Mouse (Mus musculus) kidney, postnatal 0 days (tissue): ENCODE results near the gene Llph. TPM values are rescaled to one million over a fixed set of nuclear protein-coding genes. Genes with fewer than 3 reads are reported as not detected.

Experiments
- ATAC-seq: fragments of 200-750 bp; cut with Nextera tagmentation; replicated peaks from 2 replicates; pipeline ENCODE4 v1.8.0; 2017; ENCODE audit warnings: low read depth, moderate number of reproducible peaks, moderate TSS enrichment, moderate library complexity; ENCODE audit not compliant: low FRiP score
- DNase-seq: peaks from one replicate; pipeline ENCODE4 v3.0.0-alpha.2; 2016; ENCODE audit warnings: low spot score
- H3K27ac ChIP-seq: fragments of 300-500 bp; sonication (generic); 2 replicates; pipeline ENCODE4 v1.5.1; 2014; ENCODE audit warnings: mild to moderate bottlenecking
- H3K27me3 ChIP-seq: fragments of 300-500 bp; sonication (generic); 2 replicates; pipeline ENCODE4 v1.6.1; 2014; ENCODE audit warnings: low read length, mixed read lengths; ENCODE audit not compliant: insufficient read depth
- H3K36me3 ChIP-seq: fragments of 300-500 bp; sonication (generic); 2 replicates; pipeline ENCODE4 v1.6.1; 2014; ENCODE audit warnings: low read length, mixed read lengths; ENCODE audit not compliant: insufficient read depth
- H3K4me1 ChIP-seq: fragments of 300-500 bp; sonication (generic); replicated peaks from 2 replicates; pipeline ENCODE4 v1.6.1; 2014; ENCODE audit warnings: antibody characterized with exemption, low read length, mixed read lengths; ENCODE audit not compliant: insufficient read depth
- H3K4me2 ChIP-seq: fragments of 300-500 bp; sonication (generic); 2 replicates; pipeline ENCODE4 v1.6.1; 2014; ENCODE audit warnings: mild to moderate bottlenecking, low read length, moderate library complexity, mixed read lengths
- H3K4me3 ChIP-seq: fragments of 300-500 bp; sonication (generic); replicated peaks from 2 replicates; pipeline ENCODE4 v1.5.1; 2014; ENCODE audit warnings: low read depth, low read length
- H3K9ac ChIP-seq: fragments of 300-500 bp; sonication (generic); 2 replicates; pipeline ENCODE4 v1.6.1; 2014; ENCODE audit warnings: low read depth, low read length
- H3K9me3 ChIP-seq: fragments of 300-500 bp; sonication (generic); replicated peaks from 2 replicates; pipeline ENCODE4 v1.6.1; 2016; ENCODE audit warnings: low read length, inconsistent platforms, mixed read lengths
- CTCF ChIP-seq: IDR thresholded peaks from 2 replicates; pipeline ENCODE4 v1.5.1; 2016; ENCODE audit warnings: antibody characterized with exemption, low read depth, mild to moderate bottlenecking, moderate library complexity
- WGBS: fragments of 180-500 bp; shearing (Covaris S2); extraction: QIAGEN DNeasy Blood & Tissue Kit; methylation state at CpG from one replicate; pipeline ENCODE4 v1.1.7; 2014; 5-methylcytosine and 5-hydroxymethylcytosine counted together
- polyA plus RNA-seq: library from polyadenylated mRNA; unstranded; fragments of >200 nt; fragmentation: Nextera tagmentation; extraction: Ambion mirVana; gene quantifications from 2 replicates; pipeline ENCODE4 v1.2.1, GENCODE M21; 2015

Llph gene
- 53.3 and 54.3 TPM in 2 replicates for polyA plus RNA-seq

- WGBS, result under 1% methylated on average over 57 of the region's 57 CpGs
- H3K9me3 ChIP-seq, result no peaks in the 10 kb centered on the region
- TF ChIP-seq CTCF, result no peak
- peaks cover 6% of the 10 kb centered on the region; the same call in 1 of the 2 replicates for H3K4me1 ChIP-seq
- peak within 1 kb of the TSS; percentile 68 for H3K27ac ChIP-seq
- ATAC-seq (peak; percentile 93), DNase-seq (peak; percentile 93)
- peak within 1 kb of the TSS; percentile 89 for H3K9ac ChIP-seq
- H3K27me3 ChIP-seq, result no peaks in the 10 kb centered on the region
- H3K36me3 ChIP-seq, result peaks cover 18% of the 10 kb centered on the region
- H3K4me3 ChIP-seq, result peak within 1 kb of the TSS; percentile 100
- H3K4me2 ChIP-seq, result peak within 1 kb of the TSS; percentile 64
These were observed at the start of gene Llph for GRCm38 (mm10) chr10:120226871-120227661. Gene Llph, plus strand, starts transcription at chr10:120227070.

GRCm38 (mm10) chr10:120182887-120183286, 44.0 kb upstream of the Llph start:
- 0 out of 2 replicates have a peak, but pooled peaks cover 2% of the 10 kb centered on the region for H3K9me3 ChIP-seq
- DNase-seq (peak; percentile 71), ATAC-seq (no peak)
- no peak overlapping the region for H3K9ac ChIP-seq
- H3K27ac ChIP-seq, result no peak overlapping the region
- H3K27me3 ChIP-seq, result no peaks in the 10 kb centered on the region
- WGBS, result 85% methylated on average over 1 of the region's 1 CpGs
- TF ChIP-seq CTCF, result peak; percentile 66
- H3K4me2 ChIP-seq, result no peak overlapping the region
- no peaks in the 10 kb centered on the region for H3K4me1 ChIP-seq
- H3K36me3 ChIP-seq, result no peaks in the 10 kb centered on the region
- no peak overlapping the region for H3K4me3 ChIP-seq

- Histone ChIP-seq H3K36me3 (no peaks in the 10 kb centered on the region), H3K9ac (no peak overlapping the region), H3K4me3 (no peak overlapping the region), H3K27me3 (no peaks in the 10 kb centered on the region), H3K27ac (no peak overlapping the region), H3K4me1 (no peaks in the 10 kb centered on the region), H3K4me2 (no peak overlapping the region), H3K9me3 (0 out of 2 replicates have a peak, but pooled peaks cover 2% of the 10 kb centered on the region)
- ATAC-seq (no peak), DNase-seq (no peak)
- 80% methylated on average over 2 of the region's 2 CpGs for WGBS
- TF ChIP-seq CTCF, result no peak
These were observed 43.5 kb upstream of the Llph start for GRCm38 (mm10) chr10:120183342-120183741.

GRCm38 (mm10) chr10:120188513-120188912, 38.4 kb upstream of the Llph start:
- Histone ChIP-seq H3K27me3 (no peaks in the 10 kb centered on the region), H3K4me2 (no peak overlapping the region), H3K4me1 (no peaks in the 10 kb centered on the region), H3K9me3 (0 out of 2 replicates have a peak, but pooled peaks cover 2% of the 10 kb centered on the region), H3K36me3 (no peaks in the 10 kb centered on the region), H3K9ac (no peak overlapping the region), H3K27ac (no peak overlapping the region), H3K4me3 (no peak overlapping the region)
- DNase-seq (no peak), ATAC-seq (no peak)
- 69% methylated on average over 2 of the region's 2 CpGs for WGBS
- no peak for TF ChIP-seq CTCF

GRCm38 (mm10) chr10:120189276-120189675, 37.6 kb upstream of the Llph start:
- no peak overlapping the region for H3K27ac ChIP-seq
- 41% methylated on average over 11 of the region's 11 CpGs for WGBS

GRCm38 (mm10) chr10:120189782-120190181, 37.1 kb upstream of the Llph start:
- no peak overlapping the region for H3K27ac ChIP-seq
- no peak for ATAC-seq

More at GRCm38 (mm10) chr10:120189276-120189675, 37.6 kb upstream of the Llph start:
- ATAC-seq (no peak), DNase-seq (no peak)
- Histone ChIP-seq H3K9me3 (0 out of 2 replicates have a peak, but pooled peaks cover 2% of the 10 kb centered on the region), H3K4me2 (0 out of 2 replicates have a peak overlapping the region, but pooled peaks have one; percentile 9), H3K9ac (no peak overlapping the region), H3K27me3 (no peaks in the 10 kb centered on the region), H3K36me3 (no peaks in the 10 kb centered on the region), H3K4me1 (no peaks in the 10 kb centered on the region), H3K4me3 (no peak overlapping the region)
- TF ChIP-seq CTCF, result no peak

More at GRCm38 (mm10) chr10:120189782-120190181, 37.1 kb upstream of the Llph start:
- no peak overlapping the region for H3K9ac ChIP-seq
- H3K4me3 ChIP-seq, result no peak overlapping the region
- H3K36me3 ChIP-seq, result no peaks in the 10 kb centered on the region
- H3K4me1 ChIP-seq, result no peaks in the 10 kb centered on the region
- 10% methylated on average over 6 of the region's 6 CpGs for WGBS
- DNase-seq, result peak; percentile 74
- TF ChIP-seq CTCF, result no peak
- no peaks in the 10 kb centered on the region for H3K27me3 ChIP-seq
- 0 out of 2 replicates have a peak, but pooled peaks cover 2% of the 10 kb centered on the region for H3K9me3 ChIP-seq
- 0 out of 2 replicates have a peak overlapping the region, but pooled peaks have one; percentile 9 for H3K4me2 ChIP-seq
